Mouse (Mus musculus) cerebellum, adult 2 months (tissue): ENCODE data around the gene Rps6ka5.

ENCODE experiments used
- CTCF ChIP-seq: fragments of 200-500 bp; IDR thresholded peaks from 2 replicates; pipeline ENCODE4 v1.5.1; 2011; ENCODE audit warnings: low read depth, mild to moderate bottlenecking, control low read depth, low read length, moderate library complexity, borderline replicate concordance; ENCODE audit not compliant: insufficient read depth
- POLR2A ChIP-seq: fragments of 200-500 bp; IDR thresholded peaks from 2 replicates; pipeline ENCODE4 v1.6.1; 2011; ENCODE audit warnings: low read length, control low read depth, borderline replicate concordance; ENCODE audit not compliant: insufficient read depth

DNA sequence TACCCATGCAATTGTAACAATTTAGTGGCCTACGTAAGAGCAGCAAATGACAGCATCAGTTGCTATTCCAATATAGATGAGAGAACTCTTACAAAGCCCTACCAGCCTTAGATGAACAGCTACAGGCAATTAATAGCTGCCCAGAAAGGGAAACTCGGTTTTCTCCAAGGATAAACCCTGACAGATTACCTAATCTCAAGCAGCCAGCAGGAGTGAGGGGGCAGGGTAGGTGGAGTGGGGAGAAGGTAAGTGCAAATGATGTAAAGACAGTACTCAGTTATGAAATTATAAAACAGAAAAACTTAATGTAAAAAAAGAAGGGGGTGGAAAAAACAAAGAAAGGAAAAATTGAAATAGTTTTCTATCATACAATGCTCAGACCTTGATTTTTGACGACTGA, 159.2 kb downstream of the Rps6ka5 start:
- TF ChIP-seq CTCF (no peak), POLR2A (no peak)
